Mouse (Mus musculus) cerebellum, adult 2 months (tissue): ENCODE measurements around the gene Ddx11. TPM values are rescaled to one million over a fixed set of nuclear protein-coding genes. Genes with fewer than 3 reads are reported as not detected.
A peak's percentile ranks its signal among the peaks of the same experiment; 100 is the strongest.

Experiments
- DNase-seq, 2 experiments: peaks; one replicate each; pipeline ENCODE4 v3.0.0; 2021
- H3K27ac ChIP-seq: fragments of 200-500 bp; 2 replicates; pipeline ENCODE4 v1.5.1; 2012; ENCODE audit warnings: low read length, control low read depth, inconsistent platforms; ENCODE audit not compliant: insufficient read depth
- H3K27me3 ChIP-seq: fragments of 200-500 bp; 2 replicates; pipeline ENCODE4 v1.6.1; 2012; ENCODE audit warnings: inconsistent platforms, mild to moderate bottlenecking, low read length, moderate library complexity; ENCODE audit not compliant: control insufficient read depth, insufficient read depth
- H3K4me1 ChIP-seq: fragments of 200-500 bp; 2 replicates; pipeline ENCODE4 v1.6.1; 2011; ENCODE audit warnings: low read length; ENCODE audit not compliant: control insufficient read depth, insufficient read depth
- H3K4me3 ChIP-seq: fragments of 200-500 bp; replicated peaks from 2 replicates; pipeline ENCODE3; 2011; ENCODE audit warnings: mild to moderate bottlenecking, low read depth, low read length, control low read depth; ENCODE audit not compliant: insufficient read depth
- CTCF ChIP-seq: fragments of 200-500 bp; IDR thresholded peaks from 2 replicates; pipeline ENCODE4 v1.5.1; 2011; ENCODE audit warnings: low read depth, mild to moderate bottlenecking, control low read depth, low read length, moderate library complexity, borderline replicate concordance; ENCODE audit not compliant: insufficient read depth
- POLR2A ChIP-seq: fragments of 200-500 bp; IDR thresholded peaks from 2 replicates; pipeline ENCODE4 v1.6.1; 2011; ENCODE audit warnings: low read length, control low read depth, borderline replicate concordance; ENCODE audit not compliant: insufficient read depth
- WGBS: fragments of 180-500 bp; shearing (Covaris S2); methylation state at CpG from one replicate; pipeline ENCODE4 v1.1.7; 2018; 5-methylcytosine and 5-hydroxymethylcytosine counted together
- polyA plus RNA-seq: library from polyadenylated mRNA; depleted of rRNA; stranded (reverse); fragments of >200 nt; gene quantifications from 2 replicates; pipeline ENCODE4 v1.2.3, GENCODE M21; 2012; rRNA removed

Ddx11 gene
- polyA plus RNA-seq = 3.9 and 5.8 TPM in 2 replicates

GRCm38 (mm10) chr17:66123066-66123815 is at the start of gene Ddx11:
Ddx11 (plus strand) TSS chr17:66123520.
- TF ChIP-seq POLR2A (peak; percentile 86), CTCF (no peak)
- Histone ChIP-seq H3K27me3 (no peaks in the 10 kb centered on the region), H3K4me1 (peaks cover 22% of the 10 kb centered on the region), H3K4me3 (peak within 1 kb of the TSS; percentile 89), H3K27ac (no peak within 1 kb of the TSS)
- 1% methylated on average over 45 of the region's 45 CpGs for WGBS
- peak; percentile 91 to 95 for DNase-seq

DNA sequence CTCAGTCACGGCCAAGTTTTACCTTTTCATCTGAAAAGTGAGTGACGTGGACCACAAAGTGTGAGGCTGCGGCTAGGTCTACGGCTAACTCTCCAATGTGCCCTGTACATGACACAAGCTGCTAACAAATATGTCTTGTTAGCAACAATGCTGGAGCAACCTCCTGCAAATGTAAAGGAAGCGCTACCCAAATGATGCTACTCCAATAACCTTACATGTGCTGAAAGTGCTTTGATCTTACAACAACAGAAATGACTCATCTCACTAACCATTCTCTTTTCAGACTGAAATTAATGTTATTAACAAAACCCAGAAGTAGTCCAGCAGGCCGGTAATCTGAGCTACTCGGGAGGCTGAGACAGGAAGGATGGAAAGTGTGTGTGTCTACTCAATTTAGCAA is 49.3 kb upstream of the Ddx11 start:
- Histone ChIP-seq H3K4me1 (no peaks in the 10 kb centered on the region), H3K27me3 (no peaks in the 10 kb centered on the region), H3K27ac (no peak overlapping the region), H3K4me3 (no peak overlapping the region)
- 80% methylated on average over 7 of the region's 7 CpGs for WGBS
- DNase-seq = no peak
- TF ChIP-seq POLR2A = no peak
- no peak for TF ChIP-seq CTCF

GRCm38 (mm10) chr17:66075827-66076173 is 47.5 kb upstream of the Ddx11 start:
- Histone ChIP-seq H3K27me3 (no peaks in the 10 kb centered on the region), H3K4me3 (peak overlapping the region; percentile 100), H3K27ac (peak overlapping the region; percentile 87), H3K4me1 (no peaks in the 10 kb centered on the region)
- no peak for TF ChIP-seq POLR2A
- TF ChIP-seq CTCF = no peak
- DNase-seq = no peak
- WGBS = under 1% methylated on average over 12 of the region's 12 CpGs

- H3K4me3 ChIP-seq = peak overlapping the region; percentile 100
- WGBS = under 1% methylated on average over 85 of the region's 95 CpGs
- TF ChIP-seq CTCF (no peak), POLR2A (no peak)
- no peaks in the 10 kb centered on the region for H3K27me3 ChIP-seq
- H3K4me1 ChIP-seq = no peaks in the 10 kb centered on the region
- DNase-seq = peak; percentile 69 to 71
- H3K27ac ChIP-seq = peak overlapping the region; percentile 87
Observed at GRCm38 (mm10) chr17:66076174-66076927, 47.0 kb upstream of the Ddx11 start.

DNA sequence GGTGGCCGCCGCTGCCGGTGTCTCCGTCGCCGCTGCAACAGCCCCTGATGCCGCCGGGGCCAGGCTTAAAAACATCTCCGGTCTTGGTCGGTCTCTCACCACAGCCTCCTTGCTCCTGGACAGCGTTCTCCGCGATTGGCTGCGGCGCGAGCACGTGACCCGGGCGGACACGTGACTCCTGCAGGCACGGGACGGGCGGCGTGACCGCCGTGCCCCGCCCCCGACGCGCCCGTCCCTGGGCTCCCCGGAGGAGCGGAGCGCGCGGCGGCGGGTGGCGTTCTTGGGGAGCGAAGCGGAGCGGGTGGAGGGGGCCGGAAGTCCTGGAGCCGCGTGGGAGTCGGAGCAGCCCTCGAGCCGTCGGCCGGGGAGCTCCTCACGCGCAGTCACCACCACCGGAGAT is 46.4 kb upstream of the Ddx11 start, which contains the start of gene Ankrd12:
Gene Ankrd12, minus strand, starts transcription at position 156 of the 400 bp plus-strand sequence.
- WGBS = under 1% methylated on average over 53 of the region's 53 CpGs
- TF ChIP-seq POLR2A = peak; percentile 66
- TF ChIP-seq CTCF = no peak
- peak within 1 kb of the TSS; percentile 100 for H3K4me3 ChIP-seq
- peak within 1 kb of the TSS; percentile 87 for H3K27ac ChIP-seq
- no peaks in the 10 kb centered on the region for H3K4me1 ChIP-seq
- no peaks in the 10 kb centered on the region for H3K27me3 ChIP-seq
- DNase-seq = peak; percentile 96

GRCm38 (mm10) chr17:66077437-66077850 is 45.9 kb upstream of the Ddx11 start:
- Histone ChIP-seq H3K27ac (peak overlapping the region; percentile 65), H3K27me3 (no peaks in the 10 kb centered on the region), H3K4me1 (no peaks in the 10 kb centered on the region), H3K4me3 (peak overlapping the region; percentile 100)
- no peak for DNase-seq
- TF ChIP-seq CTCF = no peak
- TF ChIP-seq POLR2A = no peak
- WGBS = 1% methylated on average over 23 of the region's 23 CpGs

- H3K4me3 ChIP-seq = no peak overlapping the region
- WGBS = 86% methylated on average over 1 of the region's 1 CpGs
- no peaks in the 10 kb centered on the region for H3K27me3 ChIP-seq
- no peak overlapping the region for H3K27ac ChIP-seq
- DNase-seq = peak in 1 of 2 experiments; percentile 6
- H3K4me1 ChIP-seq = no peaks in the 10 kb centered on the region
- TF ChIP-seq POLR2A = no peak
- no peak for TF ChIP-seq CTCF
Observed at GRCm38 (mm10) chr17:66084486-66084885, 38.8 kb upstream of the Ddx11 start.

- TF ChIP-seq CTCF (no peak), POLR2A (no peak)
- Histone ChIP-seq H3K27ac (no peak overlapping the region), H3K4me1 (no peaks in the 10 kb centered on the region), H3K27me3 (no peaks in the 10 kb centered on the region), H3K4me3 (no peak overlapping the region)
- no peak for DNase-seq
- WGBS = 91% methylated on average over 1 of the region's 1 CpGs
Observed at GRCm38 (mm10) chr17:66085038-66085437, 38.3 kb upstream of the Ddx11 start.
